Mouse (Mus musculus) CH12.LX (cell line): ENCODE data around the gene Gja5. TPM values are rescaled to one million over a fixed set of nuclear protein-coding genes. Genes with fewer than 3 reads are reported as not detected.

Experiments used
- DNase-seq: peaks from one replicate; pipeline ENCODE4 v3.0.0-alpha.2; 2013; ENCODE audit errors: extremely low read depth
- H3K27ac ChIP-seq: 2 replicates; pipeline ENCODE4 v1.5.1; 2012; ENCODE audit warnings: low read depth, mild to moderate bottlenecking, control low read depth, moderate library complexity; ENCODE audit not compliant: insufficient read depth
- H3K27me3 ChIP-seq: replicated peaks from 2 replicates; pipeline ENCODE3; 2012; ENCODE audit warnings: inconsistent platforms
- H3K36me3 ChIP-seq, 2 experiments: replicated peaks in 1 of 2; 2 replicates each; pipeline versions ENCODE3 to v1.6.1; 2012; ENCODE audit warnings: inconsistent platforms in 1 of 2, low read length in 1 of 2, mild to moderate bottlenecking in 1 of 2, mixed read lengths in 1 of 2, moderate library complexity in 1 of 2; ENCODE audit not compliant: control insufficient read depth in 1 of 2, insufficient read depth in 1 of 2
- H3K4me1 ChIP-seq, 2 experiments: 2 replicates each; pipeline ENCODE4 v1.6.1; 2012; ENCODE audit warnings: inconsistent platforms in 1 of 2, moderate library complexity in 1 of 2; ENCODE audit not compliant: insufficient read depth in 2 of 2, control insufficient read depth in 1 of 2
- H3K4me2 ChIP-seq: 2 replicates; pipeline ENCODE4 v1.6.1; 2012; ENCODE audit warnings: low read depth, mild to moderate bottlenecking, control low read depth; ENCODE audit not compliant: poor library complexity, insufficient read depth, severe bottlenecking
- H3K4me3 ChIP-seq, 3 experiments: fragments of 150-350 bp in 1 of 3; sonication (generic) in 1 of 3; replicated peaks in 1 of 3; 2 replicates each; pipeline versions ENCODE3 to v1.5.1; 2011 to 2012; ENCODE audit warnings: low read depth in 2 of 3, low read length in 2 of 3, mild to moderate bottlenecking in 2 of 3, moderate library complexity in 2 of 3, control low read depth in 1 of 3, improper control_type of control experiment in 1 of 3, inconsistent platforms in 1 of 3, mixed read lengths in 1 of 3; ENCODE audit not compliant: poor library complexity in 1 of 3
- H3K79me2 ChIP-seq: replicated peaks from 2 replicates; pipeline ENCODE4 v1.6.1; 2012; ENCODE audit warnings: mild to moderate bottlenecking, moderate library complexity; ENCODE audit not compliant: control insufficient read depth, poor library complexity, insufficient read depth, severe bottlenecking; ENCODE audit errors: extremely low read depth
- H3K9ac ChIP-seq: 2 replicates; pipeline ENCODE4 v1.6.1; 2012; ENCODE audit warnings: low read depth, mild to moderate bottlenecking, control low read depth, moderate library complexity; ENCODE audit not compliant: insufficient read depth
- H3K9me3 ChIP-seq: replicated peaks from 2 replicates; pipeline ENCODE3; 2012; ENCODE audit warnings: low read length, inconsistent platforms, mixed read lengths
- BHLHE40 ChIP-seq: IDR thresholded peaks from 2 replicates; pipeline ENCODE4 v1.6.1; 2011; ENCODE audit warnings: mild to moderate bottlenecking, low read depth, low read length, improper control_type of control experiment
- CHD1 ChIP-seq: IDR thresholded peaks from 2 replicates; pipeline ENCODE4 v1.6.1; 2012; ENCODE audit warnings: low read depth, low read length, improper control_type of control experiment, inconsistent platforms
- E2F4 ChIP-seq: IDR thresholded peaks from 2 replicates; pipeline ENCODE4 v1.6.1; 2011; ENCODE audit warnings: low read depth, low read length, improper control_type of control experiment; ENCODE audit not compliant: insufficient replicate concordance
- ELF1 ChIP-seq: IDR thresholded peaks from 2 replicates; pipeline ENCODE4 v1.6.1; 2014; ENCODE audit warnings: low read depth, mild to moderate bottlenecking, inconsistent platforms, low read length, improper control_type of control experiment
- JUN ChIP-seq: IDR thresholded peaks from 2 replicates; pipeline ENCODE4 v1.6.1; 2011; ENCODE audit warnings: low read depth, mild to moderate bottlenecking, low read length, improper control_type of control experiment, moderate library complexity; ENCODE audit not compliant: insufficient read depth
- JUND ChIP-seq: conservative IDR thresholded peaks from 2 replicates; pipeline ENCODE4 v1.6.1; 2011; ENCODE audit warnings: low read depth, low read length, improper control_type of control experiment
- KAT2A ChIP-seq: IDR thresholded peaks from 2 replicates; pipeline ENCODE4 v1.6.1; 2012; ENCODE audit warnings: low read length, improper control_type of control experiment, inconsistent platforms; ENCODE audit not compliant: insufficient replicate concordance
- MAFK ChIP-seq: IDR thresholded peaks from 2 replicates; pipeline ENCODE4 v1.6.1; 2011; ENCODE audit warnings: low read length, improper control_type of control experiment; ENCODE audit not compliant: insufficient replicate concordance
- MAX ChIP-seq: IDR thresholded peaks from 2 replicates; pipeline ENCODE4 v1.6.1; 2011; ENCODE audit warnings: low read length, improper control_type of control experiment
- MEF2A ChIP-seq: IDR thresholded peaks from 2 replicates; pipeline ENCODE4 v1.6.1; 2014; ENCODE audit warnings: low read depth, mild to moderate bottlenecking, inconsistent platforms, low read length, improper control_type of control experiment, borderline replicate concordance
- MXI1 ChIP-seq: IDR thresholded peaks from 2 replicates; pipeline ENCODE4 v1.6.1; 2011; ENCODE audit warnings: mild to moderate bottlenecking, low read depth, low read length, improper control_type of control experiment
- NELFE ChIP-seq: IDR thresholded peaks from 2 replicates; pipeline ENCODE4 v1.6.1; 2011; ENCODE audit warnings: low read depth, low read length, improper control_type of control experiment
- NRF1 ChIP-seq: IDR thresholded peaks from 2 replicates; pipeline ENCODE4 v1.6.1; 2014; ENCODE audit warnings: low read depth, mild to moderate bottlenecking, inconsistent platforms, low read length, improper control_type of control experiment, moderate library complexity
- PAX5 ChIP-seq: IDR thresholded peaks from 2 replicates; pipeline ENCODE4 v1.6.1; 2012; ENCODE audit warnings: low read length, inconsistent platforms, mixed read lengths
- POLR2A ChIP-seq: IDR thresholded peaks from 2 replicates; pipeline ENCODE4 v1.6.1; 2011; ENCODE audit warnings: low read depth, mild to moderate bottlenecking, improper control_type of control experiment, low read length
- SIN3A ChIP-seq: IDR thresholded peaks from 2 replicates; pipeline ENCODE4 v1.6.1; 2012; ENCODE audit warnings: low read length, improper control_type of control experiment, inconsistent platforms
- SMC3 ChIP-seq: IDR thresholded peaks from 2 replicates; pipeline ENCODE4 v1.6.1; 2011; ENCODE audit warnings: low read depth, low read length, improper control_type of control experiment
- UBTF ChIP-seq: IDR thresholded peaks from 2 replicates; pipeline ENCODE4 v1.6.1; 2012; ENCODE audit warnings: low read depth, mild to moderate bottlenecking, inconsistent platforms, low read length, improper control_type of control experiment, moderate library complexity
- USF1 ChIP-seq: IDR thresholded peaks from 2 replicates; pipeline ENCODE4 v1.6.1; 2014; ENCODE audit warnings: low read depth, mild to moderate bottlenecking, inconsistent platforms, low read length, improper control_type of control experiment
- USF2 ChIP-seq: conservative IDR thresholded peaks from 2 replicates; pipeline ENCODE4 v1.6.1; 2011; ENCODE audit warnings: low read depth, low read length, improper control_type of control experiment
- ZKSCAN1 ChIP-seq: IDR thresholded peaks from 2 replicates; pipeline ENCODE4 v1.6.1; 2012; ENCODE audit warnings: low read depth, inconsistent platforms, low read length, improper control_type of control experiment, borderline replicate concordance
- ZMIZ1 ChIP-seq: IDR thresholded peaks from 2 replicates; pipeline ENCODE4 v1.6.1; 2012; ENCODE audit warnings: low read depth, mild to moderate bottlenecking, inconsistent platforms, low read length, improper control_type of control experiment
- ZNF384 ChIP-seq: IDR thresholded peaks from 2 replicates; pipeline ENCODE4 v1.6.1; 2012; ENCODE audit warnings: low read depth, low read length, improper control_type of control experiment, inconsistent platforms
- dilution Hi-C: fragments of 300-500 bp; cut with MboI; formaldehyde crosslinking; loops from 2 replicates; pipeline ENCODE4 v1.14.3; 2020; ENCODE audit warnings: low sequenced_read_pairs; ENCODE audit not compliant: extremely low pct_unique_long_range_greater_than_20kb, extremely low pct_ligation_motif_present
- in situ Hi-C: fragments of 300-500 bp; cut with MboI; formaldehyde crosslinking; loops from 3 replicates; pipeline ENCODE4 v1.14.3; 2019; ENCODE audit warnings: low sequenced_read_pairs, low pct_ligation_motif_present, low pct_unique_long_range_greater_than_20kb, mixed read lengths
- polyA plus RNA-seq: library from polyadenylated mRNA; unstranded; fragments of >175 nt; gene quantifications from 2 replicates; pipeline ENCODE4 v1.2.1, GENCODE M21; 2012; ENCODE audit warnings: low read depth; ENCODE audit not compliant: insufficient read length
- total RNA-seq, 2 experiments: library from RNA; depleted of rRNA; stranded (reverse); fragments of 300-350 nt in 1 of 2; fragments of >200 nt in 1 of 2; gene quantifications; 2 replicates each; pipeline ENCODE4 v1.2.3; 2012 to 2014

Gja5 gene
- total and polyA plus RNA-seq, 3 experiments, result not detected

GRCm38 (mm10) chr3:96992526-96992925 lies 88.0 kb downstream of the Gja5 start:
- DNase-seq, result no peak
- no peak for TF ChIP-seq MAFK
- no peak for TF ChIP-seq E2F4
- no peak for TF ChIP-seq USF2
- TF ChIP-seq, all 38 proteins: peak for 0
- Histone ChIP-seq H3K4me2 (no peak overlapping the region), H3K4me1 (peaks cover 2 to 9% of the 10 kb centered on the region in 2 experiments; a peak in 3 of 4 replicates), H3K4me3 (no peak overlapping the region), H3K79me2 (no peaks in the 10 kb centered on the region), H3K27ac (no peak overlapping the region), H3K9ac (no peak overlapping the region), H3K36me3 (no peaks in the 10 kb centered on the region), H3K9me3 (no peaks in the 10 kb centered on the region), H3K27me3 (no peaks in the 10 kb centered on the region)
- dilution Hi-C loops, result no loop called here
- in situ Hi-C loops, result no loop called here

GRCm38 (mm10) chr3:96997770-96998169 lies 93.3 kb downstream of the Gja5 start:
- no peak overlapping the region for H3K4me3 ChIP-seq
- in situ Hi-C loops, result no loop called here
- DNase-seq, result no peak
- H3K4me1 ChIP-seq, result peaks cover 0 to 7% of the 10 kb centered on the region in 2 experiments; a peak in 1 of 4 replicates
- H3K27me3 ChIP-seq, result no peaks in the 10 kb centered on the region
- TF ChIP-seq NELFE, result no peak
- no peak for TF ChIP-seq UBTF
- no peak for TF ChIP-seq ZKSCAN1
- no peak overlapping the region for H3K27ac ChIP-seq
- dilution Hi-C loops, result no loop called here
- H3K9ac ChIP-seq, result no peak overlapping the region
- H3K9me3 ChIP-seq, result no peaks in the 10 kb centered on the region
- no peaks in the 10 kb centered on the region for H3K36me3 ChIP-seq
- no peaks in the 10 kb centered on the region for H3K79me2 ChIP-seq
- no peak overlapping the region for H3K4me2 ChIP-seq

- DNase-seq, result no peak
- no peak overlapping the region for H3K4me3 ChIP-seq
- H3K36me3 ChIP-seq, result no peaks in the 10 kb centered on the region
- no peaks in the 10 kb centered on the region for H3K79me2 ChIP-seq
- H3K4me1 ChIP-seq, result peaks cover 0 to 1% of the 10 kb centered on the region in 2 experiments; a peak in 1 of 4 replicates
- H3K9ac ChIP-seq, result no peak overlapping the region
- no peak overlapping the region for H3K4me2 ChIP-seq
- no peak for TF ChIP-seq ZNF384
- no peak for TF ChIP-seq MEF2A
- no peak for TF ChIP-seq MXI1
- no peak for TF ChIP-seq ZMIZ1
- no peak for TF ChIP-seq BHLHE40
- no peak for TF ChIP-seq KAT2A
- no peak for TF ChIP-seq SMC3
- no peak for TF ChIP-seq USF1
- no peak for TF ChIP-seq JUN
- TF ChIP-seq NELFE, result no peak
- no peak for TF ChIP-seq POLR2A
- TF ChIP-seq ELF1, result no peak
- no peak for TF ChIP-seq JUND
- no peak for TF ChIP-seq CHD1
- TF ChIP-seq NRF1, result no peak
- no peak for TF ChIP-seq PAX5
- no peak for TF ChIP-seq SIN3A
- no peak for TF ChIP-seq MAX
- TF ChIP-seq E2F4, result no peak
- no peaks in the 10 kb centered on the region for H3K27me3 ChIP-seq
- H3K9me3 ChIP-seq, result no peaks in the 10 kb centered on the region
- no peak overlapping the region for H3K27ac ChIP-seq
- dilution Hi-C loops, result no loop called here
- in situ Hi-C loops, result no loop called here
Measured at GRCm38 (mm10) chr3:97003111-97003510, 98.6 kb downstream of the Gja5 start.
